Mouse (Mus musculus): ENCODE results near the gene Sh3bp4.

- TF ChIP-seq POLR2A (IDR thresholded peaks at IDR 0.05; ENCODE audit: low read depth, low read length) (no peak), CTCF (IDR thresholded peaks at IDR 0.05; ENCODE audit: extremely low read depth, insufficient read depth, insufficient read length, insufficient replicate concordance) (no peak)
Observed at GRCm38 (mm10) chr1:89174621-89175020, 104.4 kb downstream of the Sh3bp4 start.
